Mouse (Mus musculus) adrenal gland (tissue): Measurements from ENCODE around the gene Sox15.
"Not testable (repeated sequence)": the region's sequence is repeated elsewhere in the genome, so short reads cannot be mapped to it uniquely, and the experiment has no call there.

Experiments used
- intact Hi-C: fragments of 180-260 bp; cut with DNase I; formaldehyde crosslinking; loops from one replicate; pipeline ENCODE4 v1.15.1; 2025
- long read RNA-seq, 2 experiments: library from polyadenylated mRNA; unstranded; transcript quantifications; one replicate each; pipeline ENCODE4 v2.0.0; 2020; ENCODE audit warnings: borderline replicate concordance in 1 of 2; ENCODE audit not compliant: insufficient replicate concordance in 1 of 2

Gene Sox15
- long read RNA-seq, experiment 1: 0 reads
- long read RNA-seq, experiment 2: 0 reads

GRCm38 (mm10) chr11:69655264-69656064, at the start of gene Sox15:
TSS of gene Sox15 (plus strand) at chr11:69655314.
- intact Hi-C loops: no loop called here

- intact Hi-C loops: no loop called here
Measured at GRCm38 (mm10) chr11:69605726-69606490, 49.2 kb upstream of the Sox15 start, which contains the start of gene Atp1b2. TSS of gene Atp1b2 (minus strand) at chr11:69605942.

GRCm38 (mm10) chr11:69606491-69606795, 48.7 kb upstream of the Sox15 start:
- intact Hi-C loops: no loop called here

GRCm38 (mm10) chr11:69606832-69607231, 48.3 kb upstream of the Sox15 start:
- intact Hi-C loops: no loop called here

- intact Hi-C loops: no loop called here
Measured at GRCm38 (mm10) chr11:69608525-69608924, 46.6 kb upstream of the Sox15 start.

GRCm38 (mm10) chr11:69609416-69609815, 45.7 kb upstream of the Sox15 start:
- intact Hi-C loops: no loop called here

GRCm38 (mm10) chr11:69610899-69611298, 44.2 kb upstream of the Sox15 start:
- intact Hi-C loops: loop anchor here (1.0 to 5.0 kb wide), 3 partner anchors 32 to 84 kb away; partner anchors contain the start of gene Dnah2

- intact Hi-C loops: loop anchor here (1.0 to 5.0 kb wide), 3 partner anchors 33 to 86 kb away; partner anchors contain the start of genes Dnah2, Trp53 and Wrap53
Measured at GRCm38 (mm10) chr11:69613553-69614256, 41.4 kb upstream of the Sox15 start.

GRCm38 (mm10) chr11:69614257-69614588, 40.9 kb upstream of the Sox15 start:
- intact Hi-C loops: loop anchor here (1.0 to 5.0 kb wide), 3 partner anchors 34 to 87 kb away; partner anchors contain the start of genes Dnah2, Trp53 and Wrap53

- intact Hi-C loops: no loop called here
Measured at GRCm38 (mm10) chr11:69616781-69617180, 38.3 kb upstream of the Sox15 start.

GRCm38 (mm10) chr11:69617805-69618204, 37.3 kb upstream of the Sox15 start, which contains the start of gene Shbg:
TSS of gene Shbg (minus strand) at chr11:69617905.
- intact Hi-C loops: no loop called here

GRCm38 (mm10) chr11:69620394-69621081, 34.6 kb upstream of the Sox15 start:
- intact Hi-C loops: no loop called here

GRCm38 (mm10) chr11:69621571-69622268, 33.4 kb upstream of the Sox15 start, which contains the start of gene Sat2:
TSS of gene Sat2 (plus strand) at chr11:69622024.
- intact Hi-C loops: no loop called here

GRCm38 (mm10) chr11:69622406-69622805, 32.7 kb upstream of the Sox15 start:
- intact Hi-C loops: no loop called here

- intact Hi-C loops: no loop called here
Measured at GRCm38 (mm10) chr11:69623006-69623405, 32.1 kb upstream of the Sox15 start.

GRCm38 (mm10) chr11:69624339-69624738, 30.8 kb upstream of the Sox15 start:
- intact Hi-C loops: not testable (repeated sequence)

- intact Hi-C loops: loop anchor here (5.0 kb wide), 1 partner anchor 34 kb away; the partner anchor contains the start of gene Mpdu1
Measured at GRCm38 (mm10) chr11:69628286-69628685, 26.8 kb upstream of the Sox15 start.

- intact Hi-C loops: loop anchor here (5.0 kb wide), 1 partner anchor 32 kb away; the partner anchor contains the start of gene Mpdu1
Measured at GRCm38 (mm10) chr11:69629802-69630201, 25.3 kb upstream of the Sox15 start.

GRCm38 (mm10) chr11:69632284-69633089, 22.6 kb upstream of the Sox15 start, which contains the start of gene Fxr2:
TSS of gene Fxr2 (plus strand) at chr11:69632990.
- intact Hi-C loops: no loop called here
